Mouse (Mus musculus) Muller cell, postnatal 12 days (primary cell): ENCODE data around the gene Frmd6.

Experiments
- DNase-seq: peaks from one replicate; pipeline ENCODE4 v3.0.0-alpha.2; 2015; ENCODE audit errors: inconsistent ontology term

The Frmd6 gene

DNA sequence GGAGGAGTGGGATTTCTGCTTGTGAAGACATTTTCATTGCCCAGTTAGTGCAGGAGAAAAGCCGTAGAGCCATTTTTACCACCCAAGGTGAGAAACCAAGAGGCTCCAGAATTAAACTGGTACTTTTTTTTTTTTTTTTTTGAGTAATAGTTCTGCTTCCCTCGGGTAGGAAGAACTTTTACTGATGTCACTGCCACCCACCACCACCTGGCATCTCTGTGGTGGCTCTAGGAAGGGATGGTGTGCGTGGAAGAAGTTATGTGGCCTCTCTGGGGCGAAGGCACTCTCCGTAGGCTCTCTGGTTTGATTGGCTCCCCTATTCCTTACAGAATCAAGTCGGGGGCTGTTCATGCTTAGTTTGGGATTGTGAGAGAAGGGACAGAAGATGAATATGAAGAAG, 17.3 kb upstream of the Frmd6 start:
- DNase-seq = no peak

DNA sequence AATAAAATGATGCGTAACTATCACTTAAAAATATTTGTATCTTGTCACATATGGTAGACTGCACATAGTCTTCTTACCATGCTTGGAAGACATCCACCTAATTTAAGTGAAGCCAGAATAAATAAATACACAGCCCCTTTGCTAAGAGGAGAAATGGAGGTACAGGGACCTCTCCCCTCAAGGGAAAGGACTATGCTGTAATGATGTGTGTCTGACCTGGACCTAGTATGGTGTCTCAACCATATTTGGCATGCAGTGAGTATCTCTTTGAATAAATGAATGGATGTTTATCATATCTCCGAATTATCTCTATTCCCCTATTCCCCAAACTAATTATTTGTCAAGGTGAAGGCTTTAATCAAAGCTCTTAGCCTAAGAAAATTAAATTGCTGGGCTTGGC, 15.4 kb upstream of the Frmd6 start:
- no peak for DNase-seq

DNA sequence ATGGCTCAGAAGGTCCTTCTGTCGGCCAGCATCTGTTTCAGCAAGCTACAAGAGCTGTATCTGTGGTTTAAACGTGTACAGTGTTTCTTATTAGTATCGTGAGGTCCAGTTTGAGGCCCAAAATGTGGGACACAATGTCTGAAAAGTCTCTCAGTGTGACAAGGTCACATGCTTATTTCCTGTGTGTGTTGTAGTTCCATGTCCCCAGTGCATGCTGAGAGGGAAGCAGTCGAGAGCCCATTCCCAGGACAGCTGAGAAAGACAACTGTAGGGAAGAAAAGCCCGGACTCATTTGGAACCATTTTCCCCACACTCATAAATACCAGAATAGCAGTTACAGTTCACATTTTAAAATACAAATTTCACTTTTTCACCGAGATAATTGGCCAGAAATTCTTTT, 13.5 kb upstream of the Frmd6 start:
- DNase-seq = no peak

DNA sequence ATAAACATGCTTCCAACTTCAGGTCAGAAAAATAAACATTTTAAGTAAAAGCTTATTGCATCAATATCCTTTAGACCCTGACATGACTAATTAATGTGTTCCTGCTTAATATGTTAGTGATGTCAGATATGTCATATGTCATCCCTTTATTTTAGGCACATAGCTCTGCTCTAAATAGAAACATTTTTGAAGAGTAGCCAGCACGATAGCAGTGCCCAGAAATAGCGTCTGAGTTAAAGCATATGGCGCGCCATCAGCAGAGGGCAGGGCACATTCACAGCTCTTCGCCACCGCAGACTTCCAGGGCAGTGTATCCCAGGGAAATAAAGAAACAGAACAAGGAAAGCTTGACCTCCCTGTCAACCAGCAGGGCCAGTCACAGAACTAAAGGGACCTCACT, 13.1 kb upstream of the Frmd6 start:
- no peak for DNase-seq

DNA sequence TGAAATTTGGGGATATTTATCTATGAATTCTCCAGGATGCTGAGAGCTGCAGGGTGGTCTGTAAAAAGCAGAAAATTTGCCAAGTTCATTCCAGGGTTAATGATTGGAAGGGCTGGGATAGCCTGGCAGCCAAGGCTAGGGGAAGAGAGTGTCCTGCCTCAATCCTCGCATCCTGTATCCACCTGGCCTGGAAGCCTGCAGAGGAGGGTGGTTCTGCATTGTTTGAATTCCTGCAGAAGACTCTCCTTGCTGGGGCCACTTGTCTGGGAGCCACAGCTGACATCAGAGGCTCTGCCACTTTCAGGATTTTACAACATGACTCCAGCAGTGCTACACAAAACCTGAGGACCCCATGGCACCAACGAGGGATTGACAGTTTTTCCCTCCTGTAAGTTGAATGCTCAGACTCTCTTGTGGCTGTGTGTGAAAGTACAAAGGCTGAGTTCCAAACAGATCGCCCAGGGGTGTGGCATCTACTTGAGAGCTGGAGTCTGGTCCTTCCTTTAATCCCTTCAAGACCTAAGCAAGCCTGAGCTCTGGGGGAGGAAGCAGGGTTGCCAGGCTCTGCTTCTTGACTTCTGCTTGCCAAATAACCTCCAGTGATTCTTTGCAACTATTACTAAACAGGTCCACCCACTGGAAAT, 12.4 kb upstream of the Frmd6 start:
- DNase-seq = no peak

DNA sequence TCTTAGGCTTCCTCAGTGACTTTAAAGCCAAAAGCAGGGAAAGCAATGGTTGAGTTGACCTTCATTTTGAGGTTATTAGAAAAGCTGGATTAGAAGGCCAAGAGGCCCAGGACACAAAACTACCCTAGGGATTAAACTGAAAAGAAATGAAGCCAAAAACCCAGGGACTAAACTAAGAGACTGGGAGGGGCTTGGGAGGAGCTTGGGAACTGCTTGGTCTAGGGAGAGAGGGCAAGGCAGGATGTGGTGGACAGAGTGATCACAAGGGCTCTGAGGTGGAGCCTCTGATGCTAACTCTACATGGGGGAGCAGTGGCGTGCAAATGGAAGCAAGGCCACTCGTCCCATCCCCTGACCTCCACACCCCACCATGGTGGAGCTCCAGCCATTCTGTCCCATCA, 8.6 kb upstream of the Frmd6 start:
- DNase-seq = no peak

DNA sequence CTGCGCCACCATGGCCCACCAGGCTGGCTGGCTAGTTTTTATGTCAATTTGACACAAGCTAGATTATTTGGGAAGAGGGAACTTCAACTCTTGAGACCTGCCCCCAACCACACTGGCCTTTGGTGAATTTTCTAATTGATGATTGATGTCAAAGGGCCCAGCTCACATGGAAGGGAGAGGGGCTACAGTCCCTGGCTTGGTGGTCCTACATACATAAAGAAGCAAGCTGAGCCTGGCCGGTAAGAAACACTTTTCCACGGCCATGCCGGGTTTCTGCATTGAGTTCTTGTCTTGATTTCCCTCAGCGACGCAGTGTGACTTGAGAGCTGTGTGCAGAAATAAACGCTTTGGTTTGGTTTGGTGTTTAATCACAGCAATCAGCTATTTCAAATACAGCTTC, 1.3 kb upstream of the Frmd6 start:
- DNase-seq = no peak

DNA sequence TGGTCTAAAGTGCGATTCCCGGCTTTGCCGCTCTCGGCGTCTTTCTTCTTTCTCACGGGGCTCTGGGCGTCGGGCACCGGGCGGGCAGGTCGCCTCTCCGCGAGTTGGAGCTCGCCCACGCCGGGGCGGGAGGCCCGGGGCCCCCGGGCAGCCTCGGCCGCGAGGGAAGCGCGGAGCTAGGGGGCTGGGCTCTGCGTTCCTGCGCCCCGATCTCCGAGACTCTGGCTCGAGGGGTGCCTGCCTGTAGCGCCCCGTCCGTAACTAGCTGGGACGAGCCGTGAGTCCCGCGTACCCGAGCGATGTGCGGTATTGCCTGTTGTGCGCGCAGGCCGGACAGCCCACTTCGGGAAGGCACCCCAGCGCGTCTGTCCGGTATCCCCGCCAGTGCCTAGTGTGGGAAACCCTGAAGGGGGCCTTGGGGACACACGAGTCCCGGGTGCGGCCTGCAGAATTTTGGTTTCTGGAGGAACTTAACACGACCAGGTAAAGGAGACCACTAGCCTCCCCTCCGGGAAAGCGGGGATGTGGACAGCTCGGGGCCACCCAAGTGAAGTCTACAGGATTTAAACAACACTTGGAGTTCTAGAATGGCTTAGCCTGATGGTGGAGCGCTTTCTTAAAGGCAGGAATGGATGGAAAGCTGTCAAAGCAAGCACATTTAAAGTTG, 470 bp downstream of the Frmd6 start:
- no peak for DNase-seq

DNA sequence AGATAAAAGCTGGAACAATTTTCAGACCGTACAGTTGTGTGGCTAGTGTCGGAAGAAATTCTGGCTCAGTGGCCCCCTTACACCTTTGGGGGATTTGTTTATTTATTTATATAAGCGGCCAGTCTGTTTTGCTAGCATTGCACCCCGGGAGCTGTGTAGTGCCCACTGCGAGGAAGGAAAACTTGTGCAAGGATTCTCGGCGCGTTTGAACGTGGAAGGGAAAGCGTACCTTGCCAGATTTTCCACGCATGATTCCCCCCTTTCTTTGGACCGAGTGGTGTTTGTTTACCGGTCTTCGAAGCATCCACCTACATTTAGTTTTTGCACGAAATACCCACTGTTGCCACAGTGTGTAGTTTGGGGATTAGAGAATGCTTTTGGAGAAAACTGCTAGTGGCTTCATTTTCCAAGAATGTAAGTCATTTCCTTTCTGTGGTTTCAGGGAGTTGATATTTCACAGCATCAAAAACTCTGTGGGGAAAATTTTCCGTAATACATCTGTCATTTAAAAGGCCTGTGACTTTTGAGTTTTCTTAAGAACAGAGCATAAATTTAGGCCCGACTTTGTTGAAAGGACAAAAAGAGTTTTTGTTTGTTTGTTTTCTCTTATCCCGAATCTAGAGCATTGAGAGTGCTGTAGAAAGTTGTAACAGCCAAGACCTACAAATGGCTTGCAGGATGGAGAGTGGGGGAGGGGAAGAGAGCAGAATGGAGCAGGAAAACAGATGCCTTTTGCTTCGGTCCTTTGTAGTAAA, 1.2 kb downstream of the Frmd6 start:
- DNase-seq = peak; percentile 68

DNA sequence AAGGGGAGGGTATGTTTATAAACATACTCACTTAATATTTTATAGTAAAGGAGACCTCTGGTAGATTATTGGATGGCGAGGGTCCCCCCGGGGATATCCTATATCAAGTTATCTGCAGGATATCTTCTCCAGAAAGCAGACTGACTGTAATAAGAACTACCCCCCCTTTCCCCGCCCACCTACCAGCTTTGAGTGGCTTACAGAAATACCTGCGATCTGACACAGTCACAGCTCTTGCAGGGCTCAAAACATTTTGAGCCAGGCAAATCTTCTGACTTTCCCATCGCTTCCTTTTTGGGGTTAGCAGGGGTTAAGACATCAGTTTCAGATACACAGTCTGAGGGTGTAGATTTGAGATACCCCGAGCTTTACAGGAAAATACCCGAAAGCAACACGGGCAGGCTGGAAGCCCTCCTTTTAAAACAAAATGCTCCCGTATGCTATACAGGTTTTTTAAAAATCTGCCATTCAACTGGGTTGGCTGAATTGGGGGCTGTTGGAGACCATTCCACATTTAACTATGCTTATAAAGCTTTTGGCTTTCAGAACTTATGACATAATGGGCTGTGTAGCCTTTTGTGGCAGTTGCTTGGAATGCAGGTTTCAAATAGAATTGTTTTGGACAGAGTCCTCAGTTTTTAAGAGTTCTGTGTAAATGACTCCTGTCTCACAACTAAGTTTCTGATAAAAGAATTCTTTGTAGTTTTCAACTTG, 2.0 kb downstream of the Frmd6 start:
- DNase-seq = peak; percentile 65

DNA sequence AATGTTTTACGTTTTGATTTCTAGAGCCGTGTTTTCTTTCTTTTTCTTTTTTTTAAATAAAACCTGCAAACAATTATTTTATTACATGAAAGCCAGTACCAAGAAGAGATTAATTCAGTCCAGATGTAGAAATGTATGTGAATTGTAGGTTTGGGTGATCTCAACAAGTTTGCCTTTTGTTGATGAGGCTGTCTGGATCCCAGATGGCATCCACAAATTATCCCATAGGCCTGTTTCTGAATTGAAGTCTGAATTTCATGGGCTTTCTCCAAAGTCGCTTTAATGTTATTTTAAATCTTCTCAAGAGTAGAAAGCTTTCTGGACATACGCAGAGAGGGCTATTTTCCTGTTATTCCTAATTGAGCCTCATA, 2.6 kb downstream of the Frmd6 start:
- DNase-seq = no peak

DNA sequence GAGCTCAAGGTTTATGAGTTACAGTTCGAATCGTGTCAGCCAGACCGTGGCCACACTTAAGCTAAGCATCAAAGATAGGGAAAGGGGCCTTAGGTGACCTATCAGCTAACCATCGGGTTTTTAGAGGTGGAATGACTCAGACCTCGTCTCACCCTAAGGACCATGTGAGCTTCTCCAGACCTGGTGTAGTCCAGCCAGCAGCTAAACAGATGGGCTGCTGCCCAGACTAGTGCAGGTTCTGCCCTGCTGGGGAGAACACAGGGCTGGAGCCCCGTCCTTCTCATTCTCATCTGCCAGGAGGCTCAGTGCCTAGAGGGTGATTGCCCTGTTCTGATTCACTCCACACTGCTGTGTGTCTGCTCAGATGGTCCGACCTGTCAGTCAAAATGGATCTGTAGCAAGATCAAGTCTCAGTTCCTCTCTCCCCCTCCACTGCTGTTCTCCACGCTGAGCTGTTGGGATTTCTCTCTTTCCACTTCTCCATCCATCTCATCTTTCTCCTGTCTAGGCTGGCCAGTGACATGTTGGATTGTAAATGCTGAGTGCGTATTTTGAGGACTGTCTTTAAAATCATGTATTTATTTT, 5.8 kb downstream of the Frmd6 start:
- DNase-seq = peak; percentile 45

DNA sequence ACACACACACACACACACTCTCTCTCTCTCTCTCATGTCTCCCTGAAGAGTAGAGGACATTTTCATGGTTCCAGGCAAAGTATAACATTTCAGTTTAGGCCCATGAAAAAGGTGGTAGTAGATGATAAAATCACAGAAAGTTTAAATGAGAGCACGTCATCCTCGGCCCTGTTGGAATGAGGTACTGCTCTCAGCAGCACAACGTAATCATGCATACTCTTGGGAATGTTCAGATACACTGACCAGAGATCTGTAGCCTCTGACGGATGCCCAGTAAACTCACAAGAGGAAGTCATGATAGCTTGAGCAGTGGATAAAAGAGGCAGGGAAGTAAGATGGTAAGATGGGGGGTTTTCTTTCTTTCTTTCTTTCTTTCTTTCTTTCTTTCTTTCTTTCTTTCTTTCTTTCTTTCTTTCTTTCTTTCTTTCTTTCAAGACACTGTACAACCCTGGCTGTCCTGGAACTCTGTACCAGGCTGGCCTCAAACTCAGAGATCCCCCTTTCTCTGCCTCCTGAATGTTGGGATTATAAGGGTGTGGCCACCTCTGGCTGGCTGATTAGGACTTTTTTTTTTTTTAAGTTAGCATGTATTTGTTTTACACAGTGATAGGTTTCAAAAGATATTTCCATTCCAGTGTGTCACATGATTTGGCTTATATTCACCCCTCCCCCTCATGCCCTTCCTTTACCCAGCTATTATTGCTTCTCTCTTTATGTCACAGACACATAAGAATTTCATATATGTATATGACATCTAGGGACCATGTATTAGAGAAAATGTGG, 7.1 kb downstream of the Frmd6 start:
- DNase-seq = no peak

DNA sequence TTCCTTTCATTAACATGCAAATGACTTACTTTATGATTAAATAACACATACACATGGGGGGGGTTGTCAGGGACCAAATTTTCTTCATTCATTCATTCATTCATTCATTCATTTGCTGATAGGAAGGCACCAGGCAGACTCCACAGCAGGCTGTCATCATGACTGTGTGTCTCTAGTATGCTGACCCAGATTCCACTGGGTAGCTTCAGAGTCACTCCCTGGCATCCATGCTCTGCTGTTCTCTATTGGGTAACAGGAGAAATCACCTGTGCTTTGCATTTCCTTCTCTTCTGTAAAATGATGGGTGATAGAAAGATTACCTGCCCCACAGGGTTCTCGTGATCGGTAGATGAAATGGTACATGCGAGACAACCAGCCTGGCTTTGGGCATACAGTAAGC, 7.7 kb downstream of the Frmd6 start:
- no peak for DNase-seq

DNA sequence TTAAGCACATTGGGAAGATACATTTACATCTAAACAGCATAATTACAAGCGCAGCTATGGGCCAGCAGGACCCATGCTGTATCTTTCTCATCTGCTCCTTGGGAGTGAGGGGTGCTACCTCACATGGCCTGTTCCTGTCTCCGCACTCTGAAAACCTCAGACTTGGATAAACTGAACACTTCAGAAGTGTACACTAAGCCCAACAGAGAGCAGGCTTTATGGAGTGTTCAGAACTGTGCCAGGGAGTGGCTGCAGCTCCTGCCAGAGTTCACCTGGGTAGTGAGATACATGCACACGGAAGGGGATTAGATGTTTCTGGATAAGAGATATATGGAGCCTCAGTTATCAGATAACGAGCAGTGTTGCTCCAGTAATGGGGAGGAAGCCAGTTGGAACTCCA, 8.7 kb downstream of the Frmd6 start:
- no peak for DNase-seq

DNA sequence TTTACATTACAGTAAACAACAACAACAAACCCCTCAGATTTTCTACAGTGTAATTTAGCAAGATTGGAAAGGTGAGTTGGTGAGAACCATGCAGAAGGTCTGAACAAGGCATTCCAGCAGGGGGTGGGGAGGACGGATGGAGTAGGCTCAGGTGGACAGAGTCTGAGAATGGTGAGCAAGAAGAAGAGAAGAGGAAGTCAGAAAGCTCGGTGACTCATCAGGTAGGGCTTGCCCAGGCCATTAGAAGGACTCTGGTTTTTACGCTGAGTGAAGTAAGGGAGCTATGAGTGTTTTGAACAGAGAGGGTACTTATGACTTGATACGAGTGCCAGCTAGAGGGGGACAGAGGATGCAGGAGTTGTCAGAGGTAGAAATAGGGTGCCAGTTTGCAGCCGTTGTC, 9.7 kb downstream of the Frmd6 start:
- no peak for DNase-seq

DNA sequence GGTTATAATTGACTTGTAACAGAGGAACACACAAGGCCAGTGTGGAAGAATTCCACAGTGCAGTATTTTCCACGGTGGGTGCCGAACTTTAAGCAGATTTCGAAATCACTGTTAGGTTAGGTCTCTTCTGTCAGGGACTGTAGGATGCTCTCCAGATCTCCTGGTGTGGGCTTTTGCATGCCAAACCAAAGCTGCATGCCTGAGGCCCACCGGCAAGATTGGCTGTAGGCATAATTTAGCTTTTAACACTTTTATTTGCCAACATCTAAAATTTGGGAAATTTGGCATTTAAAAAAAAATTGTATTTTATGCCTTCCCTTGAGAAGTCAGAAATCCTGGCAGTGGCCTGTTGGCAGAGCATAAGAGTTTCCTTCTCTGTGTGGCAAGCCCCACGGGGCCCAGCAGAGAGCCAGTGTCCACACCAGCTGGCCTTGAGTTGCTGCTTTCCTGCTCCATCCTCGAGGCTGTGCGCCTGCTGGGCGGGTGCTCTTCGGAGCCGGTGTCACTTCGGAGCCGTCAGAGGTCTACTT, 12.5 kb downstream of the Frmd6 start:
- no peak for DNase-seq

DNA sequence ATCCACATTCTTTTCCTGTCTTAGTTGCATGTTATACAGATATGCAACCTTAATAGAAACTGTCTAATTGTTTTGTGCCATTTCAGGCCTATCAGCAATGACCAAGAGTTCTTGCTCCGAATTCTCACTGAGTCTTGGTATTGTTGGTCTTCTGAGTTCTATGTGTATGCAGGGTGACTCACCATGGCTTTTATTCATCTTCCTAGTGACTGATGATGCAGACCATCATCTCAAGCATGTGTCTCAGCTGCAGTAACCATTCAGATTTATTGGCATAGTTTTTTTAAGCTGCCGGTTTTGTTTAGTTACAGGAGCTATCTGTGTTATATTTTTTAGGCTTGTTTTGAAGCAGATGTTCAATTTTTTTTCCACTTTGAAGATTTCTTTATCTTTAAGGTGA, 20.1 kb downstream of the Frmd6 start:
- peak; percentile 75 for DNase-seq

DNA sequence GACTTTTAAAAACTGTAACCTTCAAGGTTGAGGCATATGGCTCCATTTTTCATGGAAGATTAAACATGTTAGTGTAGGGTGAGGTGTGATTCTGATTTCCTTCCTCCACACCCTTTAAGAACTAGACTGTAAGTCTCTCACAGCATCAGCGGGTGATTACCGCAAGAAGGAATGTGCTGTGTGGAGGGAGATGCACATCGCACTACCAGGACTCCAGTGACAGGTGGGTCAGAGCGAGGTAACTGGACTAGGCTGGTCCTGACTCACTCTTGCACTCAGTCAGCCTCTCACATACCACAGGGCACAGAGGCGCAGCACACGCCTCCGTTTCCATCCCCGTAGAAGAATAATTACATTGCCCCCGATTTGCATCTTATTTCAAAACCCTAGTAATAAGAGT, 23.7 kb downstream of the Frmd6 start:
- no peak for DNase-seq

DNA sequence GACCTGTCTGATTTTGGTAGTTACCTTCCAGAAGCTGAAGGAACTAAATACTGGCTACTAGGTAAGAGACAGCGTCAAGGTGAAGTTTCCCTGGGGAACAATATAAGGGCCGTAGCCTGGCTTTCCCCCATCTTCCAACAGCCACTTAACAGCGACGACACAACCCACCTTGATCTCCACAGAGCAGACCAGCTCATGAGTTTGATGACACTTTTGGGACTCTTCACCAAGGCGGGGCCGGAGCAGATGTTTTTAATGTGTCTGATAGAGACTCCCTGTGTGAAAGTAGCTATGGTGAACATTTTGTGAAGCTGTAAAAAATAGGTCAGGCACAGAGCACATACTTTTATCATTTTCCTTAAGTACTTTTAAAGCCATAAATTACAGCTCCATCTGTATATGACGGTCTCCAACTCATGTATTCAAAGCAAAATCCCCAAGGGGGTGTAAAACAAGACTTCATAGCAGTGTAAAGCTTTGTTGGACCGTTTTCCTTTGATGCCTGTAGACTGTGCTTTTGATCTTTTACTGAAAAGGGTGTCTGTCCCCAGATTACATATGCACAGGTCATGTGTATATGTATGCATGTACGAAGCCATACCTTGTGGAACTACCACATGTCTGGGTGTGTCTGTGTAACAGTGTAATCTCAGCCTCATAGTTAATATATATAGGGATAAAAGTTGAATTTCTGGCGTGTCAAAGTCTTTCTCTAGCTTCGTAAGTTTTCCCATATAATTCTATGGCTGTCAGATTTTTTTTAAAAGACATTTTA, 24.4 kb downstream of the Frmd6 start:
- DNase-seq = no peak
